Mouse (Mus musculus) retina, adult 2 months (tissue): ENCODE results near the gene Src.
"Not testable (repeated sequence)": the region's sequence is repeated elsewhere in the genome, so short reads cannot be mapped to it uniquely, and the experiment has no call there.

Experiments
- DNase-seq: peaks from one replicate; pipeline ENCODE4 v3.0.0-alpha.2; 2012; ENCODE audit warnings: low read depth, low spot score

The Src gene

DNA sequence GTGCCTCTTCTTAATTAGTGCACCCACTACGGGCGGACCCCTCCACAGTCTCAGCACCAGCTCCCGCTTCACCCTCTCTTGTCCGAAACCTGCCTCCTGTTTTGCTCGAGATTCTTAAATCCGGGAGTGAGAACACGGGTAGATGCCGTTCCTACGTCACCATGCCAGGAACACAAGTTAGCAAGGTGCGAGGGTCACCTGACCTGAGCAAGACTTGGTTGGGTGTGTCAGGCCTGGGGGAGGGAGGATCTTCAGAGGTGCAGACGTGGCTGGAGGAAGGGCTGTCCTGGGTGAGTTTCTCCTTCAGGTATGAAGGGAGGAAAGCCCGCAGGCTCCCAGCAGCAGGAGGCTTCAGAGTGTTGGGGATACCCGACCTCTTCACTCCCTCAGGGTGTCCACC, at the start of gene Src:
Gene Src (plus strand): TSS at position 239 of the 400 bp plus-strand sequence.
- DNase-seq = no peak

DNA sequence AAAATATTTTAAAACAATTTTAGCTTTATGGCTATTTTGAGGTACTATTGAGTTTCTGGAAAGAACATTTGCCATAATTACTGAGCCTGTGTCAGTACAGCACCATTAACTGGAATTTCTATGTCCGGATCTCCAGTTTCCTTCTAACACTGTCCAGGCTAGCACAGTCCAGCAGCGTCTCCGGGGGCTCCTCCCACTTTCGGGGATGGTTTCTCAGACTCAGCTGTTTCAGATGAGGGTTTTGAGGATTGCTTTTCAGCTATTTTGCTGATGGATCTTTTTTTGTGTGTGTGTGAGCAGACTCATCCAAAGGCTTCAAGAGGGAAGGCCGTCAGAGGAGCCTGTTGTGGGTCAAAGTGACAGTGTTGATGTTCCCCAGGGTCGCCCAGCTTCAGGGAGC, 46.5 kb upstream of the Src start:
- no peak for DNase-seq

DNA sequence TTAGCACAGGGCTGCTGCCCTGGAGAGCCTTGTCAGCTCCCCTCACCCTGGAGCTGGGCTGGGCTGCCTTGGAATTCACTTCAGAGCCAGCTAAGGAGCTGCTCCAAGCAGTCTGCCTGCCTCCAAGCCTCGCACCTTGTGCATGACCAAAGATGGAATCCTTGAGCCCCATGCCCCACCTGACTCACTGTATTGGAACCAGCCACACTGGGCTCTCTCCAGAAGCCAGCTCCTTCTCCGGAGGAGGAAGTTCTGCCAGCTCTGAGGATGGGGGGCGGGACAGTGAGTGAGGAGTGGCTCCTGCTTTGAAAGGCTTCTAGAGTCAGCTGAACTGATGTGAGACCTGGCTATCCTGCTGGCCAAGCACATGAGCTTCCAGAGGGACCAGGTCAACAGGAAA, 44.6 kb upstream of the Src start:
- no peak for DNase-seq

DNA sequence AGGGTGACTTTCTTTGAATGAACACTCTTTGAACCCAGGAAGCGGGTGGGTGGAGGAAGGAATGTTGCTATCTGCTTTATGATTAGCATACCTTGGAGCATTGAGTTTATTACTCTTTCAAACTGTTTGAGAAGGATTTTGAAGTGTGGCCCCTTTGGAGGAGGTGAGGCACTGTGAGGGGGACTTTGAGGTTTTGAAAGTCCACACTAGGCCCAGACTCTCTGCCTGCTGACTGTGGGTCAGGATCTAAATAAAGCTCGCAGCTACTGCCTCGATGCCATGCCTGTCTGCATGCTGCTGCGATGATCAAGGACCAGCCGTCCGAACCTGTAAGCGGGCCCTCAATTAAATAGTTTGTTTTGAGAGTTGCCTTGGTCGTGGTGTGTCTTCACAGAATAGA, 43.2 kb upstream of the Src start:
- DNase-seq = no peak

DNA sequence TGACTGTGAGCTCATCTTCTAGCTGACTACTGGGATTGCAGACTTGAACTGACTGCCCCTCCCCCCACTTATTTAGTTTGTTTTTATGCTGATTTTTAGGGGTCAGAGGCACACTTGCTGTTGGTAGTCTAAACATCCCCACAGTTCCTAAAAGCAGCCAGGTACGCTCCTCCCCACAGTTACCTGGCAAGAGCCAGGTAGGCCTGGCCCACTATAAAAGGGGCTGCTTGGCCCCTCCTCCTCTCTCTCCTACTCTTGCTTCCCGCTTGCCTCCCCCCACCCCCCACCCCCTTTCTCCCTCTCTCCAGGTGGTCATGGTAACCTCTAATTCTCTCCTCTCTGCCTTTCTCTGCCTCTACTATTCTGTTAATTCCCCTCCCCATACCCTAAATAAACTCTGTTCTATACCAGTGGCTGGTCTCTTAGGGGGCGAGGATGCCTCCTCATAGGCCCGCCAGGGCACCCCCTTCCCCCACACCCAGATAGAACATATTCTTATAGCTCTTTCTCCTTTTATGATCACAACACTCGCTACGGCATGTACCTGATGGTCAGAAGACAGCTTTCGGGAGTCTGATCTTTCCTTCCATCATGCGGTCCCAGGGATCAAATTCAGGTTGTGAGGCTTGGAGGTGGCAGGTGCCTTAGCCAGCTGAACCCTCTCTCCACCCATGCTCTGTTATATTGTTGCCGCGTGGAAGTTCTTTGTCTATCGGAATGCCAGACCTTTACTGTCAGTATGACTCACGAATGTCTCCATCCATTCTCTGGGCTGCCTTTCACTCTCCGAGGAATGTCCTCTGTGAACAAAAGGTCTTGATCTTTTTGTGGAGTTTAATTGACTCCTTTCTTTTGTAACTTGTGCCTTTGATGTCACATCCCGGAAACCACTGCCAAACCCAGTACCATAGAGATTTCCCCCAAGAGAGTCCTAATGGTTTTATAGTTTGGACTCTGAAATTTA, 42.2 kb upstream of the Src start:
- no peak for DNase-seq

DNA sequence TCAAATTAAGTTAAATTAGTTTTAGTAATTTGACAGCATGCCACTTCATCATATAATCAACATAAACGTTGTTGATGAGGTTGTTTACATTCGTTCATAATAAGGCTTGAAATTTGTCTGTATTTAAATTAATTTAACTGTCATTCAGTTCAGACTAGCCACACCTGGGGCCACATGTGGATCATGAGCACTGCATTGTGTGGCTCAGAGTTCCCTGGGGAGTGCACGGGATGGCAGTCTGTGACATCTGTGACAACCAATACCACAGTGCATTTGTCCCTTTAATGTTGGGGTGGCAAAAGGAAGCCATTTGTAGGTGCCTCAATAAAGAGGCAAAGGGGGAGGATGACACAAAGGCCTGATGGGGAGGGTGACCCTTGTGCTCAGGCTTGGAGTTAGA, 41.2 kb upstream of the Src start:
- DNase-seq = no peak

DNA sequence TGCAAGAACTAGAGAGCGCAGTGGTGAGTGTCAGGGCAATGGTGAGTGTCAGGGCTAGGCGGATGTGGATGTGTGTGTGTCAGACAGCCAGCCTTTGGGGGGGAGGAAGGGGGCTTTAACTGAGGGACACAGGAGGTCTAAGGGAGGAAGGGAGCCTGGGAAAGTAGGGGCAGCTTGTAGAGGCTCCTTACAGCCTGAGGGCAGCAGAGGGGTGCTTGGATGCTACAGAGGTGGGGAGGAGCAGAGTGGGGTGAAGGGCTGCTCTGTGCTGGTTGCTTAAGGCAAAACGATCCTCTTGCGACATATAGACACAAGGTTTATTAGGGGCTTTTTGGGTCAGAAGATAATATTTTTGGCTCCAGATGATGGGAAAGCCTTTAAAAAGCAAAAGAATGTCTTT, 33.4 kb upstream of the Src start:
- DNase-seq = no peak

DNA sequence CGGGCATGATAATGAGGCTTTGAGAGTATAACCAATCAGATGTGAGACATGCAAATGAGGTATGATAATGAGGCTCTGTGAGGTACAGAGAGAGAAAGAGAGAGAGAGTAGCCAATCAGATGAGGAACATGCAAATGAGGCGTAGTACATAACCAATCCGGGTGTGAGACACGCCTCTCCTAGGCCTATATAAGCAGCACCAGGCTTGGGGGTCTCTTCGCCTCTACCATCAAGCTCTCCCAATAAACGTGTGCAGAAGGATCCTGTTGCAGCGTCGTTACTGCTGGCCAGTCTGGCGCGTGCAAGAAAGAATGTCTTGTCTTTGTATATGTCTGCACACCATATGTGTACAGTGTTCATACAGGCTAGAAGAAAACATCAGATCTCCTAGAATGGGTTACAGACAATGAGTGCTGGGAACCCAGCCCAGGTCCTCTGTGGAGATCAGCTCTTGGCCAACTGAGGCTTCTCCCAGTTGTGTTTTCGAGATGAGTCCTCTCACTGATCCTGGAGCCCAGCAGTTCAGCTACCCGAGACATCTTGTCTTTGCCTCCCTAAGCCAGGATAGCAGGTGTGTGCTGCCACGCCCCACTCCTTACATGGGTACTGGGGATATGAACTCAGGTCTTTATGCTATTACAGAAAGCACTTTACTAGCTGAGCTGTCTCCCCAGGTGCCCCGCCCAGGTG, 29.2 kb upstream of the Src start:
- not testable (repeated sequence) for DNase-seq

DNA sequence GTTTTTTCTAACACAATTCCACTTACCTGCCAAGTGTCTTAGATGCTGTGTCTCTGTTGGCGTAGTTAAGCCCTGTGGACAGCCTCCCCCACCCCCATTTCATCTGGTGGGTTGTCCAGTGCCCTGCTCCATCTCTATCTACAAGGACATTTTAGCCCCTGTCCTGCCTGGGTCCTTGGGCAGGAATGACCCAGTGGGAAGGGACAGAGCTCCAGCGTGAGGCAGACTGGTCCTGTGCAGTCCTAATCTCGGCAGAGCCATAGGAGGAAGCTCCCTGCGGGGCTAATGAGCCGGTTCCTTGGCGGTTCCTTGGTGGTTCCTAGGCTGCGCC, 28.7 kb upstream of the Src start:
- no peak for DNase-seq

DNA sequence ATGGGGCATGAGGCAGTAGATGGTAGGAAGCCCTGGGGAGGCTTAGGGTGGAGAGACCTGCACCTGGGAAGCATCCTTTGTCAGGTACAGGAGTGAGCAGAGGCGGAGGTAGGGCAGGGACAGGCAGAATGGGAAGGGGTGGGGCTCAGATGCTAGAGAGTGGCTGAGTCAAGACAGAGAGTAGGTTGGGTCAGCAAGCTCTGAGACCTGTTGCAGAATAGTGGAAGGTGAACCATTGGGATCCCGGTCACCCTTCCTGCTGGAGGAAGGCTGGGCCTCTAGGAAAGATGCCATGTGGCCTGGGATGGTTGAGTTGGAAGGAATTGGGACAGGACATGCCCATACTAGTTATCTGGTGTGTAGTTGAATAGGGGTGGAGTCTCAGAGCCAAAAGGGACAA, 25.9 kb upstream of the Src start:
- no peak for DNase-seq

DNA sequence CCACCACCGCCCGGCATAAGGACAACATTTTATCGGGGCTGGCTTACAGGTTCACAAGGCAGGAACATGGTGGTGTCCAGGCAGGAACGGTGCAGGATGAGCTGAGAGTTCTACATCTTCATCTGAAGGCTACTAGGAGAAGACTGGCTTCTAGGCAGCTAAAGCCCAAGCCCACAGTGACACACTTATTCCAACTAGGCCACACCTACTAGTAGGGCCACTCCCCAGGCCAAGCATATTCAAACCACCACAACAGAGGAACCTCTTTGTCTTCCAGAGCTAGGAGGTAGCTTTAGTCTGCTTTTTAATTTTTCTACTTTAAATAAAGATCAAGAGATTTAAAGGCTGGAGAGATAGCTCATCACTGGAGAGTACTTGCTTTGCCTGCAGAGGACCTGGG, 24.7 kb upstream of the Src start:
- DNase-seq = no peak

DNA sequence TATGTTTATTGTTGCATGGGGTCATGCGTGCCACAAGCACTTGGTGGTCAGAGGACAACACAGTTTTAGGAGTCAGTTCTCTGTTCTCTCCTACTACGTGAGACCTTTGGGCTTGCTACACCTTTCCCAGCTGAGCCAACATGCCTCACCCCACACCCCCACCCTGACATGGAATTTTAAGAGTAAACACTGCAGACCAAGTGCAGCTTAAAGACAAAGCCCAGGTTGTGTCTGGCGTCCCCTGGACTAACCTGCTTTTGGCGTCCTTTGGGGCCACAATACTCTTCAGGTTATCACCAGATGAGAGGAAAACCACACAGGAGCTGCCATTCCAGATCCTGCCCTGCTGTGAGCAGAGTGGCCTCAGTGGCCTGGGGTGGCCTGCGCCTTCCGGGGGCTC, 23.4 kb upstream of the Src start:
- DNase-seq = no peak

DNA sequence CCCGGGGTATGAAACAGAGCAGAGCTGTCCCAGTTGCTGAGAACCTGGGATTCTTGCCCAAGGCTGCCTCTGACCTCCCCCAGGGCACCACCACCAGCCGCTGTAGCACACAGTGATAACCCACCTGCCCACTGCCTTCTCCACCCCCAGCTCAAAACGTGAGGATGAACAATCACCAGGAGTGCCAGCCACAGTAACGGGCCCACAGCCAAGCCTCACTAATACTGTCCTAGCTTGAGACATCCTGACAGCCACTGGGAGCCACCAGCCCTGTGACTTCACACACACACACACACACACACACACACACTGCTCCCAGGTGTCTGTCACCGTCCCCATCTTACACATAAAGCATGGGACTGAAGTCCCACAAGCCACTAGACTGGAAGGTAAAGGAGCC, 22.9 kb upstream of the Src start:
- DNase-seq = no peak

DNA sequence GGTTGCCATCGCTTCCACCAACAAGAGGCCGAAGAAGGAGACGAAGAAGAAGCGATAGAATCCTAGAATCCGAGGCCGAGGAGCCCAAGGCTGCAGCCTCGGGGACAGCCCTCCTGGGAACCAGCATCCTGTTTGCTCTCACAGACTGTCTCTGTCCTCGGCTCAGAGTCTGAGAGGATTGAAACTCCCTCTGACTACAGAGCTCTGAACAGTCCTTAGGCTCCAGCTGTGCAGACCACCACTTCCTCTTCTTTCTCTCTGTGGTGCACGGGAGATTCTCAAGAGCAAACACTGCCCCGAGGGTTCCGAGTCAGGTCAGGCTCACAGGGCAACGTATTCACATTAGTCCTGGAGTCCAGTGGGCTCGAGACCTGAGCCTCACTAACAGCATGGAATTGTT, 22.3 kb upstream of the Src start:
- DNase-seq = no peak

DNA sequence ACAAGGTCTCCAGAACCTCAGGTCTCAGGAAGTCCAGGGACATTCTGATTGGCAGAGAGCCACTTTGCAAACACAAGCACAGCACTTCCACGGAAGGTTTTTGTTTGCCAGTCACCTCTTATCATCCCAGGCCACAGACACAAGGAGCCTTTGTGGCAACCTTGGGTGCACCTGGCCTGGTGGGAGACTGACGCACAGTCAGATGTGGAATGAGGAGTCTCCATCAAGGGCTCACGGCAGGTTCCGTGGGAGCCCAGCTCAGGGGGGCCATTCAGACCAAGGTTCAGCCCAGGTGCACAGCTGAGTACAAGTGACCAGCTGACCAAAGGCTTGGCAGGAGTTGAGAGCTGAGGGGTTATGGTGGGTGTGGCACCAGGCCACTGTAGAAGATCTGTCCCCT, 20.9 kb upstream of the Src start:
- no peak for DNase-seq

DNA sequence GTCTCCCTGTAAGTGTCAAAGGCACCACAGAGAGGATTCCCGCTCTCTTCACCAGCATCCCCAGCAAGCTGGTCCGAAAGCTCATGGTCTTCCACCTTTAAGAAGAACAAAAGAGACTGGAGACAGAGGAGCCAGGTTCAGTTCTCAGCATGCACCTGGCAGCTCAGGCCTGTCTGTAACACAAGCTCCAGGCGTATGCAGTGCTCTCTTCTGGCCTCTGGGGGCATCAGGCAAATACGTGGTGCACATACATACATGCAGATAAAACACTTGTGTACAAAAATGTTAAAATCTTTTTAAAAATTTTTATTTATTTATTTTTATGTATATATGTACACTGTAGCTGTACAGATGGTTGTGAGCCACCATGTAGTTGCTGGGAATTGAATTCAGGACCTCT, 19.7 kb upstream of the Src start:
- DNase-seq = no peak

DNA sequence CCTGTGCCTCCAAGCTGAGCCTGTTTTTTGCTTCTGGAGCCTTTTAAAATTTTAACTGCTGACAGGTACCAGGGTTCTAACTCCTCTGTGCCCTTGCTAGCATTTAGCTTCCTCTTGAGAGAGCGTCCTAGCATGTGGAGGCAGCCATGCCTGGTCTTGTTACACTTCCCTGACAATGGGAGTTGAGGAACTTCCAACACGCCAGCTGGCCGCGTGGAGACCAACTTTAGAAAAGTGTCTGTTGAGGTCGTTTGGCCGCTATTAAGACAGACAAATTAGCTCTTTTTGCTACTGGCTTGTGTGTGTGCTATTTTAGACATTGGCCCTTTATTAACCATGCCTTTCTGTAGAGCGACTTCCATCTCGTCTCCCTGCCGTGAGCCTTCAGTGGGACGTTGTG, 18.4 kb upstream of the Src start:
- DNase-seq = no peak

DNA sequence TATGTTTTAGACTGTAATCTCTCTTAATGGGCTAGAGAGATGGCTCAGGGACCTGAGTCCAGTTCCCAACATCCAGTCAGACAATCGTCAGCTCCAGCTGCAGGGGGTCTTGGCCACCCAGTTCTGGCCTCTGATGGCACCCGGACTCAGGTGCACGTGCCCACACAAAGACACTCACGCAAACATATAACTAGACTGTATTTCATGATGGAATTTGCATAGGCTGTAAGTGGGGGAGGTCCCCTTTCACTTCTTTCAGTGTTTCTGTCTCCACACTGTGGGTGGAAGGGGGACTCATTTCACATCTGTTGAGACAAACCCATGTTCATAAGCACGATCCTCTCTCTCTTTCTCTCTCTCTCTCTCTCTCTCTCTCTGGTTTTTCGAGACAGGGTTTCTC, 17.8 kb upstream of the Src start:
- DNase-seq = no peak

DNA sequence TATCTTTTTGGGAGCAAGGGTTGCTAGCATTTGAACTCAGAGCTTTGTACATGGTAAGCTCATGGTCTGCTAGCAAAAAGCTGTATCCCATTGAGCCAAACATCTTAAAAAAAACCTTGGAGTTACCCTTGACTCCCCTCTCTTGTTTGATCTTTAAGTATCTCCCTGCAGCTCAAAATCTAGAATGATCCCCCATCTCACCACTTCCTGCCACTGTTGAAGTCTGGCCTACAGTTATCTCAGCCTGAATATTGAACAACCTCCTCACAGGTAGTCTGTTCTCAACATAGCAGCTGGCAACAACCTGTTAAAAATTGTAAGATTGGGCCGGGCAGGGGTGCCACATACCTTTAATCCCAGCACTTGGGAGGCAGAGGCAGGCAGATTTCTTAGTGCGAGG, 17.0 kb upstream of the Src start:
- no peak for DNase-seq

DNA sequence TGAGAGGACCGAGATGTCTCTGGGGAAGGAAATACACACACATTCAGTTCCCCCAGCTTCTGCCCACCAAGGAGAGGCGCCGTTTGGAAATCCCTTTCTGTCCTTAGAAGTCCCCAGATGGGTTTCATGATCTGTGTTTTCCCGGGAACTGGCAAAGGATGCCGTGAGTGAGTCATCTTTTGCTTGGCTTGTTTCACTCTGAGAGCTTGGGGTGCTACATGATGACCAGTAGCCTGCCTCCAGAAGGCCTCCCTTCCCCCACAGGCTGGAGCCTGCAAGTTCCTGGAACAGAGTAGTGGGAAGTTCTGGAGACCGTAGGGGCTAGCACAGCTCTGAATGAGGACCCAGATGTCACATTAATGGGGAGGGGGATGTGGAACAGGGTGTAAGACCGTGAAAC, 10.6 kb upstream of the Src start:
- no peak for DNase-seq

DNA sequence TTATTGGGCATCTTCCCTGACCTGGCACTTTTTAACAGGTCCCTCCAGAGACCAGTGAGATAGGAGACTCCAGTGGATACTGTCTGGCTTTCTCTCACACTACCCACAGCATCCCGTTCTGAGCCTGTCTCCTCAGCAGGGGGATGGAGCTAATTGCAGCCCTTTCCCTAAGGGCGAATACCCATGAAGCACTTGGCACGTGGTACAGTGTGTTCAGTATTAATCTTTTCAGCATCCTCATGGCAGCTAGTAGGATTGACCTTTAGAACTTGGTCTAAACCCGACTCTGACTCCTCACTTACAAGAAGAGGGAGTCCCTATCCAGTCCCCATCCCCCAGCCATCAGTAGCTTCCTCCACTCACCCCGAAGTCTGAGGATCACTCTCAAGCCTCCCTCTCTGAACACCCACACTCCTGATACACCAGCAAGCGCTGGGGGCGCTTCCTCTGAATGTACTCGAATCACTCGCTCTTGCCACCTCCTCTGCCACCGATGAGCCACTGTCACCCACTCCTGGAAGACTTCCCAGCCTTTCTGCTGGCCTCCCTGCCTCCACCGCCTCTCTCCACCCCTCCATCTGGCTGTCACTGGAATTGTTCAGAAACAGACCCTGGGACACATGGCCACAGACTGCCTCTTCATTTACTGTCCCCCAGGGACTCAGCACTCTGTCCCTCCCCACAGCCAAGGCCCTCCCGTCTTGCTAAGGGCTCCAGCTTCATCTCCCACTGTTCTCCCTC, 8.3 kb upstream of the Src start:
- no peak for DNase-seq

DNA sequence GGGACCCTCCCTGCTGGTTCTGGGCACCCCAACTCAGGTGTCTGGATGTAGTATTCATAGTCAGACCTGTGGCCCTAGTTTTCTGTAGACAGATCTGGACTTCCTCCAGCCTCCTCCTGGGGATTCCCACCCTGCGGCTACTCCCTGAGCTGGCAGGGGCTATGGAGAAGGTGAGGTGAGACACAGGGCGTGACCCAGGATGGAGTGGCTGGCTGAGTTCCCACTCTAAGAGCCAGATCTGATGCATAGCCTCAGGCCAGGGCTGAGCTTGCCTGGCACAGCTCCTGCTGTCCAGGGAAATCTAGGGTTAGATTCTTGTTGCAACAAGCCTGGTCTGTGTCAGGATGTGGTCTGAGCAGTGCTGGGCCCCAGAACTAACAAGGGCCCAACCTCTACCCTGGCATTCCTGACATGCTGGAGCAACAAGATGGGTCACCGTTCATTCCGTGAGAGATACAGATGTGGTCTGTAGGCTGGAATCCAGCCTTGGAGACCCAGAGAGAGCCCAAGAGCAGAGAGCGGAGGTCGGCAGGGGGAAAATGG, 7.0 kb upstream of the Src start:
- DNase-seq = no peak
